Mouse (Mus musculus): Measurements from ENCODE around the gene Rela.

Gene Rela

DNA sequence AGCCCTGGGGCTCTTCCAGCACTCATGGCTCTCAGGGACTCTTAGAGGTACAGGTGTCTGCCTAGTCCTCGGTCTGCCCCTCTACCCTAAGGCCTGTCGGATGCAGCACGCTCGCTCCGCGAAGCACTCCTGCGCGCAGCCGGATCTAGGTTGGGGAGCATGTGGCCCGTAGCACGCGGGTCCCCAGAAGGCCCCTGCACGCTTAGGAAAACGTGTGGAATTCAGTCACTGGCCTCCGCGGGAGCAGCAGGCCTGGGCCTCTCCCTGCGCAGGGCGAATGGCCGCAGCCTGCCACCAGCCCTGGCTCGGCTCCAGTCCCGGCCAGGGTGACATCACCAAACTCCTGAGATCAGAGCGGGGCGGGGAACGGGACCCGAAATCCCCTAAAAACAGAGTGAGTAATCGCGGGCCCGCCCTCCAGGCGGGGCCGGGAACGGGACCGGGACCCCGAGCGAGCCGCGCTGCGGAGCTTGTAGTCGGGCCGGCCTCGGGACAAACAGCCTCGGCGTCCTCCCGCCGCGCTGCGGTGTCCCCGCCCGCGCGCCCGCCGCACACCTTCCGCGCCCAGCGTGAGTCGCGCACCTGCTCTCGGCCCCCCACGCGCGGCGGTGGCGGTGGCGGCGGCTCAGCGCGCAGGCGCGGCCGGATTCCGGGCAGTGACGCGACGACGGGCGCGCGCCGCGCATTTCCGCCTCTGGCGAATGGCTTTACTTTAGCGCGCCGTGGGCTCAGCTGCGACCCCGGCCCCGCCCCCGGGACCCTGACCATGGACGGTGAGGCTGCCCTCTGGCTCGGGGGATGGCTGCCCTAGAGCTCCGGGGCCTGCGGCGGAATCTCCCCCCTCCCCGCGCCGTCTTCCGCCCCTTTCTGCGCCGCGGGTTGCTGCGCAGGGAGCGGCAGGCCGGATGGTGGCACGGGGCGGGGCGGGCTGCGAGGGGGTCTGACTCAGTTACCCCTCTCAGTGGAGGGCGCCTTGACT, at the start of gene Rela:
Gene Rela (plus strand): TSS at position 415 of the 979 bp plus-strand sequence.
- DNase-seq (ENCODE audit: inconsistent age in 2 of 2, low spot score in 1 of 2): peak; percentile 96 to 99

- no peak for DNase-seq (ENCODE audit: inconsistent age in 2 of 2, low spot score in 1 of 2)
Measured at GRCm38 (mm10) chr19:5589159-5589558, 48.1 kb upstream of the Rela start.

GRCm38 (mm10) chr19:5591888-5592287, 45.4 kb upstream of the Rela start:
- no peak for DNase-seq (ENCODE audit: inconsistent age in 2 of 2, low spot score in 1 of 2)

DNA sequence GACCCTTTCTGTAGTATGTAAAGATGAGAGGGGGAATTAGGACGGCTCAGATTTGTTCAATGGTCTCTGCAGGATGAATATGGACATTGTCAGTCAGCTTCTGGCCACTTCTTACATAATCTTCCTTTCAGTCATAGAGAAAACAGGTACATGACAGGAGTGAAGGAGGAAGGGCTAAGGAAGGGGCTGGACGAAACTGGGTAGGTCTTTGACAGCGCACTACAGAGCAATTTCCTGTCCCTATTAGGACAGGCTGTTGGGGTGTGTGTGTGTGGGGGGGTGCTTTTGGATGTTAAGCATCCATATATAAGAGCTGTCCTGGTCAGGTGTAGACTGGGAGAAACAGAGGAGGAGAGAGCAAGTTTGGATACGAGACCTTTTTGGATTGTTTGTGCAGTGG, 38.1 kb upstream of the Rela start:
- no peak for DNase-seq (ENCODE audit: inconsistent age in 2 of 2, low spot score in 1 of 2)

DNA sequence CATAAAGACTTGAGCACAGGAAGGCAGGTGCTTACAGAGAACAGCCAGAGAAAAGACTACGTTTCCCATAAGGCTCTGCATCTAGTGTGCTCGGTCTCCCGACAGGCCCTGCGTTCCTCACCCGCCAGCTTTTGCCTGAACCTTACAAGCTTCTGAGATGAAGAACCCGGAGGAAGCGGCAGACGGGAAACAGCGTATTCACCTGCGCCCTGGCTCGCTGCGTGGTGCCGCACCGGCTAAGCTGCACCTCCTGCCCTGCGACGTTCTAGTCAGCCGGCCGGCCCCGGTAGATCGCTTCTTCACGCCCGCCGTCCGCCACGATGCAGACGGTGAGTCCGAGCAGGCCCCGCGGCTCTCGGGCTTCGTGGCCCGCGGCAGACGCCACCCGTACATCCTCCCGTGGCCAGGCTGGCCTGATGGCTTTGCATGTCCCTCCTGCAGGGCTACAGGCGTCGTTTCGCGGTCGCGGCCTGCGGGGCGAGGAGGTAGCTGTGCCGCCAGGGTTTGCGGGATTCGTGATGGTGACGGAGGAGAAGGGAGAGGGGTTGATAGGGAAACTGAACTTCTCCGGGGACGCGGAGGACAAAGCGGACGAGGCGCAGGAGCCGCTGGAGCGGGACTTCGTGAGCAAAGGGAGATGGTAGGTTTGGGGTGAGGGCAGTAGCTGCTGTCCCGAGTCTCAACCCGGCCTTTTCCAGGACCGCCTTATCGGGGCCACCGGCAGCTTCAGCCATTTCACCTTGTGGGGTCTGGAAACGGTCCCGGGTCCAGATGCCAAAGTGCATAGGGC, 35.3 kb upstream of the Rela start, which contains the start of gene Rnaseh2c:
Gene Rnaseh2c (plus strand): TSS at position 122 of the 790 bp plus-strand sequence.
- DNase-seq (ENCODE audit: inconsistent age in 2 of 2, low spot score in 1 of 2): peak; percentile 82 to 94

DNA sequence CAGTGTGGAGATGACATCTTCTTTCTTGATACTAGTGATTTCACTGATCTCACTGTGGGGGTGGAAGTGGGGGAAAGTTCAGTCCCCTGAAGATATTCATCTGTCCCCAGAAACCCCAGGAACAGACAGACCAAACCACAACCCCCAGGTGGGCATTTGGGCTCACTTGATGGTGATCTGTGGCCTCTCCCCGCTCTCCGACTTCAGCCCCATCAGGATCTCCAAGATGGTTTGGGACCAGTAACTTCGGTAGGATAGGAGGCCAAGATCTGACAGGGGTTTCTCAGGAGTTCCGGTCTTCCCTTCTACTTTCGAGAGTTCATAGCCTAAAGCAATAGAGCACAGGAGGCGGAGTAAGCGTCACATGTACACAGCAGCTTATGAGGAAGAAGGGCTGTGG, 33.6 kb upstream of the Rela start:
- no peak for DNase-seq (ENCODE audit: inconsistent age in 2 of 2, low spot score in 1 of 2)

GRCm38 (mm10) chr19:5605126-5605525, 32.2 kb upstream of the Rela start:
- no peak for DNase-seq (ENCODE audit: inconsistent age in 2 of 2, low spot score in 1 of 2)

GRCm38 (mm10) chr19:5606196-5606595, 31.1 kb upstream of the Rela start:
- no peak for DNase-seq (ENCODE audit: inconsistent age in 2 of 2, low spot score in 1 of 2)

- peak; percentile 22 to 44 for DNase-seq (ENCODE audit: inconsistent age in 2 of 2, low spot score in 1 of 2)
Measured at GRCm38 (mm10) chr19:5607705-5608410, 29.4 kb upstream of the Rela start.

DNA sequence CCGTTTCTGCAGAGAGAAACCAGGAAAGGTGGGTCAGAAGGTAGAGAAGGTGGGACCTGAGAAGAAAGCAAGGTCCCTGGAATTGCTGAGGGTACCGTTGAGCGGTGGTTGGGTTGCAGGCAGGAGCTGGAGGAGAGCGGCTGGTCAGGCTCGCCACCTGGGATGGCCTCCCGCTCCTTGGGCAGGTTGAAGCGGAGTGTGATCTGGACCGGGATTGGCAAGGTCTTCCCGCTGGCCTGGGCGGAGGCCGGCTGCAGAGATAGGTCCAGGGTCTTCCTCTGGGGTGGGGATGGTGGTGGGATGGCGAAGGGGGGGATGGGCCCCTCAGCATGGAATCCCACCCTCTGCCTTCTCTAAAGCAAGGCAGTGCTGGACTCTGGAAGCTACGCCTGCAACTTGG, 28.6 kb upstream of the Rela start:
- peak in 1 of 2 experiments; percentile 27 for DNase-seq (ENCODE audit: inconsistent age in 2 of 2, low spot score in 1 of 2)

DNA sequence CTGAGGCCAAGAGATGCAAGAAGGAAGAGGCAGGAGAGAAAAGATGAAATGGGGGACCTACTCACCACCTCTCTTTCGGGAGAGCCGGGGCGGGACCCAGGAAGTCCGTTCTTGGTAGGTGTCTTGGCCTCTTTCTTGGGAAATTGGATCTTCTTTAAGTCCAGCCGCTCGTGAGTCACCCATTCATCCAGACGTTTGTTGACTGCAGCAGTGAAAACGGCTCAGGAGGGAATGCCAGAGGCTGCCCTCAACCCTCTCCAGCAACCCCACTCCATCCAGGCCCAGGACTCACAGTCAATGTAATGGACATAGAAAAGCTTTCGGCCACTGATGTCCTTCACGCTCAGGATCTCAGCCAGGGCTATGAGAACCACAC, 28.1 kb upstream of the Rela start:
- no peak for DNase-seq (ENCODE audit: inconsistent age in 2 of 2, low spot score in 1 of 2)

- DNase-seq (ENCODE audit: inconsistent age in 2 of 2, low spot score in 1 of 2): peak; percentile 95 to 100
Measured at GRCm38 (mm10) chr19:5609547-5610404, 27.5 kb upstream of the Rela start, which contains the start of gene Kat5. Gene Kat5, minus strand, starts transcription at chr19:5610237.

DNA sequence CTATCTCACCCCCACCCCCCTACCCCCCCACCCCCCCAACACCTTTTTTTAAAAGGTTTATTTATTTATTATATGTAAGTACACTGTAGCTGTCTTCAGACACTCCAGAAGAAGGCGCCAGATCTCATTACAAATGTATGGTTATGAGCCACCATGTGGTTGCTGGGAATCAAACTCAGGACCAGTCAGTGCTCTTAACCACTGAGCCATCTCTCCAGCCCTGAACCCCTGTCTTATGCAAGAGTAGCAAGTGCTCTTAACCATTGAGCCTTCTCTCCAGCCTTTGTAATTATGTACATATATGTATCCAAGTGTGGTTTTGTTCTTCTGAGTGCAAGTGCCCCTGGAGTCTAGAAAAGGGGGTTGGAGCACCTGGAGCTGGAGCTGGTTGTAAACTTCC, 25.3 kb upstream of the Rela start:
- DNase-seq (ENCODE audit: inconsistent age in 2 of 2, low spot score in 1 of 2): no peak

DNA sequence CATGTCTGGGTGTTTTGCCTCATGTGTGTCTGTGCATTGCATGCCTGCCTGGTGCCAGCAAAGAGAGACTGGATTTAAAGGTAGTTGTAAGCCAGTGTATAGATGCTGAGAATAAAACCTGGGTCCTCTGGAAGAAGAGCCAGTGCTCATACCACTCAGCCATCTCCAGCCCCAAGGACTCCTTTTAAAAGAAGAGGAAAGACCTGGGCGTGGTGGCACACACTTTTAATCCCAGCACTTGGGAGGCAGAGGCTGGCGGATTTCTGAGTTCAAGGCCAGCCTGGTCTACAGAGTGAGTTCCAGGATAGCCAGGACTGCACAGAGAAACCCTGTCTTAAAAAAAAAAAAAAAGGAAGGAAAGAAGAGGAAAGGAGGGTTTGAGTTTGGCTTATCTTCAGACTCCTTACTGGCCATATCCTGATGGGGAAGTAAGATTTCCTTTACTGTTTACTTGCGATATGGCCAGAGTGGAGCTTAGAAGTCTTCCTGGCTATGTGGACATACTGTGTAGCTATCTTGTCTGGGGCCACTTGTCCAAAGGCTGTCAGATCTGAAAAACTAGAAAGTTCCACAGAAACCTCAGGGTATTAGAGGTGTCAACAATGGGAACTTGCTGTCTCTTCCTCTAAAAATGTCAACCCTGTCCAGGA, 24.4 kb upstream of the Rela start:
- DNase-seq (ENCODE audit: inconsistent age in 2 of 2, low spot score in 1 of 2): no peak

- no peak for DNase-seq (ENCODE audit: inconsistent age in 2 of 2, low spot score in 1 of 2)
Measured at GRCm38 (mm10) chr19:5614953-5615352, 22.3 kb upstream of the Rela start.

DNA sequence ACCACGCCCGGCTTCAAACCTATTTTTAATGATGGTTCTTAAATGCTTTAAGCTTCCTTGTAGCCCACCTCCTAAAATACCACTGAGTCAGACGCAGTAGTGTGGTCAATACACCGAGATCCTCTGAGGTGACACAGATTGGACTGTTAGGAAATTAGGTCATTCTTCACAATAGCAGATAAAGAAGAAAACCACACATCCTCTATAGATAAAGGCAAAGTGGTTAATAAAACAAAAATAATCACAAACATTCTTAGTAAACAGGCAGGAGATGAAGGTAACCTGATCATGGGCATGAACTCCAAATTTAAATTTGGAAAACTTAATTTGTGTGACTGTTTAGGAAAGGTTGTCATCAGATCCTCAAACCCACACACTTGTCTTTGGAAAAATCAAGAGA, 17.3 kb upstream of the Rela start:
- DNase-seq (ENCODE audit: inconsistent age in 2 of 2, low spot score in 1 of 2): no peak

- DNase-seq (ENCODE audit: inconsistent age in 2 of 2, low spot score in 1 of 2): no peak
Measured at GRCm38 (mm10) chr19:5621884-5622283, 15.4 kb upstream of the Rela start.

GRCm38 (mm10) chr19:5625311-5625710, 12.0 kb upstream of the Rela start:
- no peak for DNase-seq (ENCODE audit: inconsistent age in 2 of 2, low spot score in 1 of 2)

DNA sequence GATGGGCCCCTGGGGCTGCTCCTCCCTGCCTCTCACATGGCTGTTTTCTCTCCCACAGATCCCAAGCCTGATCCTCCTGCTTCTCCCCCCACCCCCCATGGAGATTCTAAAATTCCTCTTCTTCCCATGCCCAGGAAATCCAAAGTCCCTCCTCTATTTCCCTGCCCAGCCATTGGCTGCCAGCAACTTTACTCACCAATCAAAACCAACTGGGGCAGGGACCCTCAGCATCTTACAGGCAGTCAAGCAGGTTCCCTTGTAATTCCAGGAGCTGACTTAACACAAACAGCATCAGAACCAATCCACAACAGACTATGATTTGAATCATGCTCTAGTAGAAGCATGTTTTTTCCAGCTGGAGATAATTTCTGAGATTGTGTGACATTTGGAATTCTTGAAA, 7.4 kb upstream of the Rela start:
- DNase-seq (ENCODE audit: inconsistent age in 2 of 2, low spot score in 1 of 2): no peak

GRCm38 (mm10) chr19:5632120-5632519, 5.2 kb upstream of the Rela start:
- DNase-seq (ENCODE audit: inconsistent age in 2 of 2, low spot score in 1 of 2): no peak
